In genomic region chr7:25213099-25213498, GRCm38 (mm10) we compare ENCODE assay signal across 18 mouse cellular contexts. TPM values are rescaled to one million over a fixed set of nuclear protein-coding genes. Genes with fewer than 3 reads are reported as not detected.
DNase-seq lines count a peak whose midpoint lies in the region; ATAC-seq lines count a peak whose summit lies in the region.
"Had no signal": no experiment of that assay in that cellular context is flagged by ENCODE, and none has a peak within 500 bp of the region (broad histone marks: within the 10 kb centered on the region; RNA-seq: fewer than 3 reads in every experiment).

No protein-coding gene starts in this region.

- peak; percentile 75 for ATAC-seq in common myeloid progenitor, adult 5-6 weeks (replicated peaks; ENCODE audit: low read depth, poor library complexity, severe bottlenecking)
- peak; percentile 82 for ATAC-seq in megakaryocyte progenitor cell, adult 5-6 weeks (replicated peaks; ENCODE audit: poor library complexity)
- ATAC-seq: forebrain, embryonic 15.5 days; inflammation-experienced regulatory T-cells, adult 6 months; Patski had no signal

- peak; percentile 83 for DNase-seq in 416B (ENCODE audit: low read depth)
- DNase-seq in CD4-positive, CD25-positive, alpha-beta regulatory T cell, adult 2 months (ENCODE audit: low read depth, low spot score), result peak; percentile 43
- DNase-seq in embryo, embryonic 9.5 days (ENCODE audit: extremely low spot score), result no peak
- DNase-seq in left cerebral cortex, adult 11 months (ENCODE audit: low spot score), result no peak
- no peak for DNase-seq in cerebellum, adult 11 months
- DNase-seq: adrenal gland, postnatal 10 days; cerebellum, adult 8-10 months; gastrocnemius, postnatal 10 days; heart, adult 2 months; kidney, adult 2 months; liver; lung, postnatal 14 days; thymus, postnatal 14 days had no signal

RNA-seq across cellular contexts. Expression of gene Dedd2, which starts 7.3 kb away (rescaled TPM):
- total RNA-seq in common myeloid progenitor, adult 5-6 weeks (2017), result 16.4 and 17.6 TPM in 2 replicates
- 10.7 and 11.0 TPM in 2 replicates for total RNA-seq in megakaryocyte progenitor cell, adult 5-6 weeks (2015)
- total RNA-seq in megakaryocyte progenitor cell, adult 5-6 weeks (2017), result 14.5 and 17.2 TPM in 2 replicates

RNA-seq across cellular contexts. Expression of gene Zfp526, which starts 8.1 kb away (rescaled TPM):
- total RNA-seq in common myeloid progenitor, adult 5-6 weeks (2017), result 8.3 and 10.2 TPM in 2 replicates
- 7.2 and 7.6 TPM in 2 replicates for total RNA-seq in megakaryocyte progenitor cell, adult 5-6 weeks (2015)
- total RNA-seq in megakaryocyte progenitor cell, adult 5-6 weeks (2017), result 7.5 and 7.6 TPM in 2 replicates

RNA-seq across cellular contexts. Expression of gene Gsk3a, which starts 24.6 kb away (rescaled TPM):
- total RNA-seq in common myeloid progenitor, adult 5-6 weeks (2017), result 50.5 and 58.1 TPM in 2 replicates
- total RNA-seq in megakaryocyte progenitor cell, adult 5-6 weeks (2015), result 84.9 and 93.2 TPM in 2 replicates
- 57.8 and 60.3 TPM in 2 replicates for total RNA-seq in megakaryocyte progenitor cell, adult 5-6 weeks (2017)

RNA-seq across cellular contexts. Expression of gene Pou2f2, which starts 33.6 kb away (rescaled TPM):
- total RNA-seq in common myeloid progenitor, adult 5-6 weeks (2017), result 3.8 and 4.7 TPM in 2 replicates
- total RNA-seq in megakaryocyte progenitor cell, adult 5-6 weeks (2015), result 13.8 and 18.1 TPM in 2 replicates
- total RNA-seq in megakaryocyte progenitor cell, adult 5-6 weeks (2017), result 2.1 and 4.1 TPM in 2 replicates

RNA-seq across cellular contexts. Expression of gene Erf, which starts 37.5 kb away (rescaled TPM):
- 8.9 and 10.9 TPM in 2 replicates for total RNA-seq in common myeloid progenitor, adult 5-6 weeks (2017)
- total RNA-seq in megakaryocyte progenitor cell, adult 5-6 weeks (2015), result 5.2 and 5.6 TPM in 2 replicates
- 6.6 and 6.9 TPM in 2 replicates for total RNA-seq in megakaryocyte progenitor cell, adult 5-6 weeks (2017)

Comparison
In these comparisons a context has a peak if more than half of its experiments do, and no peak if none do; other contexts are left out.
1. DNase-seq: peak in 416B (single experiment) and CD4-positive, CD25-positive, alpha-beta regulatory T cell, adult 2 months (single experiment); none in embryo, embryonic 9.5 days (single experiment), left cerebral cortex, adult 11 months (single experiment) and cerebellum, adult 11 months (single experiment).